Mouse (Mus musculus) lung, adult 18-20 months (tissue): ENCODE data around the gene Pip5k1c.

ENCODE experiments used
- DNase-seq, 2 experiments: peaks; one replicate each; pipeline ENCODE4 v3.0.0; 2022; ENCODE audit warnings: mixed read lengths in 2 of 2

Pip5k1c gene

DNA sequence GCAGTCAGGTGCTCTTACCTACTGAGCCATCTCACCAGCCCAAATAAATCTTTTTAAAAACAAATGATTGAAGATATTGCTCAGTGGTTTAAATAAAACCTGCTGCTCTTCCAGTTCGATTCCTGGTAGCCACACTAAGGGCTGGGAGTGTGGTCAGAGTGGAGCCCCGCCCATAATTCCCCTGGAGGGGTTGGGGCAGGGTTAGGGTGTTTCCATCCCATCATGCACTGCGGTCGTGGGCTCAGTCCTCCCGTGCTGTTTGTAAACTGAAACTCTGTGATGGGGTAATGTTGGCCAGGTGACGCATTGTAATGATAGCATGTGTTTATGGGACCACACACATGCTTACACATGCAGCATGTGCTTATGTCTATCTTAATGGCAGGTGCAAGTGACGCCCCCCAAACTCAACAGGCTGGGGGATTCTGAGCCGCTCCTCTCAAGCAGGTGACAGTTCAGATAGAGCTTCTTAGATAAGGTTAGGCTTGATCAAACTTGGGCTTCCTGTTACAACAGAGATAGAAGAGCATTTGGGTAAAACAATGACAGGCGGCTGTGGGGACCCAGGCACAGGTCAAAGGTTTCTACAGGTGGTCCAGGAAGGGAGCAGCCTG, 59.0 kb downstream of the Pip5k1c start:
- no peak for DNase-seq

DNA sequence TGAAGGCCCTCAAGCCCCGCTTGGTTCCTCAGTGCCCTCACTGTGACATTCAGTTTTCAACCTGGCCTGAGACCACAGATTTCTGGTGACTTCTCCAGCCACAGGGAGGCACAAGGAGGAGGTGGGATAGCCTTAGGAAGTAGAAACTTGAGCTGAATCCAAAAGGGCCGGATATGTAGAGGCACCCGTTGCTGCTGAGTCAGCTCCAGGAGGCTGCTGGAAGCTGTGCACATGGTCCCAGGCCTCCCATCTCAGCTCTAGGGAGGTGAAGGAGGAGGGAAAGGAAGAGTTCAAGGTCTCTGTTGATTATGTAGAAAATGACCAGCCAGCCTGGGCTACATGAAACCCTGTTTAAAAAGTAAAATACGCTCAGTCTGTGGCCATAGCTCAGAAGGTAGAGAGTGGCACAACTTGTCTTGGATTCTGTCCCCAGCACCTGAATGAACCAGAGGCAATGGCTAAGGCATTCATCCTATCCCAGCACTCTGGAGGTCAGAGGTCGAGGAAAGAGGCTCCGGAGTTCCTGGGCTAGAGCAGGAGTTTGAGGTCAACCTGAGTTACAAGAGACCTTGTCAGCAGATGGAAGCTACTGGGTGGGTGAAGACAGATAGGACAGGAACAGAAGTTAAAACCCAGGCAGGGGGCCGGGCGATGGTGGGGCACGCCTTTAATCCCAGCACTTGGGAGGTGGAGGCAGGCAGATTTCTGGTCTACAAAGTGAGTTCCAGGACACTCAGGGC, 62.1 kb downstream of the Pip5k1c start:
- DNase-seq, result no peak

DNA sequence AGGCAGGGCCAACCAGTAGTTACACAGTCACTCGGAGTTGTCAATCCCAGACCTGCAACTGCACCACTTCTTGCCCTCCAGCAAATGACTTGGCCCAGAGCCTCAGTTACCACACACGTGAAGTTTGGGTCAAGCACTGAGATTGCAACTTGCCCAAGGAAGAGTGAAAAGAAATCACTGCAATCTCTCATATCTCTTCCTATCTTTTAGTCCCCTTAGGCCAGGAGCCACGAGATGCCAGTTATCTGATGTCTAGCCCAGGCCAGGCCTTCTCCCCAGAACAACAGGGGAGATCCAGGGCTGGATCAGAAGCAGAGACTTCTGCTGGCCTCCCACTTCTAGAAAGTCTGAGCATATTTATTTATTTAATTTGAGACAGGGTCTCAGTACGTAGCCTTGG, 62.8 kb downstream of the Pip5k1c start:
- DNase-seq, result no peak

DNA sequence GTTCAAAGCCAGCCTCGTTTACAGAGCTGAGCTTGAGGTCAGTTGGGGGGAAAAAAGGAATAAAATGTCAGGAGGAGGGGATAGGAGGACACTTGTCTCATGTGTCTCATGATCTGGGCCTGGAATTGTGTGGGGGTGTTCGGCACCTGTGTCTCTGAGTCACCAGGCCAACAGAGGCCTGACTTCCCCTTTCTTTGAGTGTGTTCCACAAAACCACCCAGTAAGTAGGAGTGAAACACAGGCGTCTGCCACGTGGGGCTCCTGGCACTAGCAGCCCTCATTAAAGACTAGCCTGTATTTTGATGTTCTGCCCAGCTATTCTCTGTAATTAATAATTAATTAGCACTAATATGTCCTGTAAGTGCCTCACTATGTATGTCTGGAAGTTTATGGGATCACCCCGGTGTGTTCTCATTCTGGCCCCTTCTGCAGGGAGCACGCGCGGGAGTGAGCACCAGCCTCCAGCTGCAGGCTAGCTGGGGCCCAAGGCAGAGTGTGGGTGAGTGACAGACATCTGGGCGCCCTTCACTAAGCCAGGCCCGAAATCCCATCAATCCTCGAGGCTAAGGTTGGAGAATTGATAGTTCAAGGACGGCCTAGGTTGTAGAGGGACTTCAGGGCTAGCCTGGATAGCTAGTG, 63.7 kb downstream of the Pip5k1c start:
- peak; percentile 46 to 48 for DNase-seq

DNA sequence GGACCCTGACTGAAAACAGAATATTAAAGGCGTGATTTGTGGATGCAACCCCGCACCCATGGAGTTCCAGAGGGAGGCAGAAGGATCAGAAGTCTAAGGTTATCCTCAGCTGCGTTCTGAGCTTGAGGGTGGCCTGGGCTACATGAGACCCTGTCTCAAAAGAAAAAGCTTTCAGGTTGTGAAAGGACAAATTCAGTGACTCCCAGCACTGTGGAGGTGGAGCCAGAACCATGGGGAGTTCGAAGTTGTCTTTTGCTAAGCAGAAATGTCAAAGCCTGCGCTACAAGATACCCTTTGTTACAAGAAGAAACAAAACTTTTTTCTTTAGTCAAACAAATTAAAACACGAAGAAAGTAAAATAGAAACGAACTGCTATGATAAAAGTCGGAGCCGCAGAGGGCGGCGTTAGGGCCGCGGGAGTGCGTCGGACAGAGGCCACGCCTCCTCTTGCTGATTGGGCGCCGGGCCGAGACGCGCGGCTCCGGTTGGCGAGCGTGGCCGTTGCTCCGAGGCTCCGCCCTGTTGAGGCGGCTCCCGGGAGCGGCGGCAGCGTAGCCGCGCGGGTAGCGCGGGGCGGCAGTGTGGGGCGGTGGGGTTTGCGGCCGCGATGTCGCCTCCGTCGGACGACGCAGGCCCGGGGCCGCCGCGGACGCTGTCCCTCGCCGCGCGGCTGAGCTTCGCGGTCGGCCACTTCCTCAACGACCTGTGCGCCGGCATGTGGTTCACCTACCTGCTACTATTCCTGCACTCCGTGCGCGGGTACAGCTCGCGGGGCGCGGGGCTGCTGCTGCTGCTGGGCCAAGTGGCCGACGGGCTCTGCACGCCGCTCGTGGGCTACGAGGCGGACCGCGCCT, 64.5 kb downstream of the Pip5k1c start, which contains the start of gene Mfsd12:
TSS of gene Mfsd12 (plus strand) at position 501 of the 854 bp plus-strand sequence.
- peak; percentile 91 to 92 for DNase-seq

DNA sequence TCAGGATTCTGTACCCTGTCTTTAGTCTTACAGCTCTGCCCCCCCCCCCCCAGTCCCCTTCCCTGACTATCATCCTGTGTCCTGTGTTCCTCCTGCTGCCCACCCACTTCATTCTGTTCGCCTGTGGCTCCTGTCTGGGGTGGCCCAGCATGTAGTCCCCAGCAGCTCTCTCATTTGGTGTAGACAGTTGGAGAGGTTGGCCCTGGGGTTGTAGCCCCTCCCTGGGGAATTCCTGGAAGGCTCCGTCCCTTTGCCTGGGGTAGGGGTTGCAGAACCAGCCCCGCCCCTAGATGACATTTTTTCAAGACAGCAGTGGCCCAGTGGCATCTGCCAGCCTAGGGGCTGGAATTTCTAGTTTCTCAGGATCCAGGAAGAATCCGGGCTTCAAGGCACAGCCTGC, 65.4 kb downstream of the Pip5k1c start:
- no peak for DNase-seq

DNA sequence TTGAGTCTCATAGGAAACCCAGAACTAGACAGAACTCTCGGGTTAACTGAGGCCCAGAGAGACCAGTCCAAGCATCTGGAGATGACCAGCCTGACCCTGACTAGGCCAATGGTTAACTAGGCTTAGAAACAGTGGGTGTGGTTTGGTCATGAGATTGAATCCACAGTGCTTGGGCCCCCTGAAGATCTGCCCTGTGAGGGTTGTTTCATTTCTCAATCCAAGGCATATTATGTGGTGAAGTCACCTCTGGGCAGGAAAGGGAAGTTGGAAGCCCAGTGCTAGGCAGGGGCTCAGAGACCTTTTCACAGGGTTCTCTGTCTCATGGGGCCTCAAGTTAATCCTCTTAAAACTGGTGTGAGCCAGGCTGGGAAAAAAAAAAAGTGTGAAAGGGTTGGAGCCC, 66.1 kb downstream of the Pip5k1c start:
- DNase-seq, result no peak

DNA sequence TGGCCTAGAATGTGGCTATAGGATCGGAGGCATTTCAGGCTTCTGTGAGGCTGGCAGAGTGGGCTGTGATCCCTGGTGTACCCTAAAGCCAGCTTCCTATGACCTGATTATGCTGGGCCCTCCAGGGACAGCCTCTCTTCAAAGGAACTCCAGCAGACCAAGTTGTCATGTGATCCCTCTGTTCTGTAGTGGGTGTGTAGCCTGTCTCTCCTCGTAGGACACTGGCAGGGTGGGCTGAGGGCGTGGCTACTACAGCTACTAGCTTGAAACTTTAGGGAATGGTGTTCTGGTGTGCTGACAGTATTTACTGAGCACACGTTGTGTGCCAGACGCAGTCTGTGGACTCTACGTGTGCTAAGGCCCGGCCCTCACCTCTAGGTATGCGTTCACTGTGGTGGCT, 68.0 kb downstream of the Pip5k1c start:
- DNase-seq, result no peak

DNA sequence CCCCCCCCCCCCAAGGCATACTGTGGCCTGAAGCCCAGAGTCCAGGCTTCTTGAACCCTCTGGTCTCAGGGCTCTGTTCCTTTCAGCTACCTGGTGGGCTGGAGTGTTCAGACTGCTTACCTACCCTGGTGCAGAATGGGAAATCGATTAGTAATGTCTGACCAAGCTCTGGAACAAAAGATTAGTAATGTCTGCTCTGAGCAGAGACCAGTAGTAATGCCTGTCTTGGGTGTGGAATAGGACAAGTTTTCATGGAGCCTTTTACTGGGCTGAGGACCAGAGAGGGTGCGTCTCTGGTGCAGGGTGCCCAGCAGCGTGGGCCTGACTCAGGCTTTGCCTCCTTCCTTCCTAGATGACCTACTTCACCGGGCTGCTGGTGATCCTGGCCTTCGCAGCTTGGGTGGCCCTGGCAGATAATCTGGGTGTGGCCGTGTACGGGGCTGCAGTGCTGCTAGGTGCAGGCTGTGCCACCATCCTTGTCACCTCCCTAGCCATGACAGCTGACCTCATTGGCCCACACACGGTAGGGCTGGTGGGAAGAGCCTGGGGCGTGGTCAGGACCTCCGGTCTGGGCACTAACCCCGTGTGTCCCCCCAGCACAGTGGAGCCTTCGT, 69.7 kb downstream of the Pip5k1c start:
- peak in 1 of 2 experiments; percentile 18 for DNase-seq

DNA sequence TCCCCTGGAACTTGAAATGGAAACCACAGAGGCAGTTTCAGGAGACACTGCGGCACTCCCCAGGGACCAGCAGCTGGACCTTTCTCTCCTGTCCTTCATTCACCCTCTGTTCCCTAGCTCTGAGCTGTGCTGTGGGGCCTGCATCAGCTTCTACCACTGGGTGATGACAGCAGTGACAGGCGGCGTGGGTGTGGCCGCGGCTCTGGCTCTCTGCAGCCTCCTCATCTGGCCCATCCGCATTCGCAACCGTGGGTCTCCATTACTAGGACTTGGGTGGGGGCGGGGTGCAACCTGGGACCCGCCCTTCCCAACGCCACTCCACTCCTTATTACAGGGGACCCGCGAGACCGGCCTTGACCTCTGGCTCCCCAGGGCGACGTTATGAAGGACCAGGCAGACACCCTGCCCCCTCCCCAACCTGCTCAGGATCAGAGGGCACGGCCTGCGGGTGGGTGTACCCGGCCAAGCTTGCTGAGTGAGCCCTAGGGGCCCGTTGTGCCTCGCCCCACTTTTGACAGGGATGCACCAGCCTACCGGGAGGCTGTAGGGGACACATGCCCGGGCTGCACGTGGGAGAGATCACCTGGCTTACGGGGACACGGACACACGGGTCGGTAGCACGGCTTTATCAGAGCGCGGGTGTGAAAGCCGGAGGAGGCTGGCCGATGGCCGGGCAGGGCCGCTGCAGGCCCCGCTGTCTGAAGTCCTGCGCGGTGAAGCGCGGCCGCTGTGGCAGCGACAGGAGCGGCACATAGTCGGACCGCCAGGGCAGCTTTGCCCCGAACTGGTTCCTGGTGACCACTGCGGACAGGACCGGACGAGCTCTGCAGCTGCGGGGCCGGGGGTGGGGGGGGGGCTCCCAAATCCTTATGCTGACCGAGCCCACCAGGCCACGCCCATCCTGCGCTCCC, 70.9 kb downstream of the Pip5k1c start:
- DNase-seq, result no peak

DNA sequence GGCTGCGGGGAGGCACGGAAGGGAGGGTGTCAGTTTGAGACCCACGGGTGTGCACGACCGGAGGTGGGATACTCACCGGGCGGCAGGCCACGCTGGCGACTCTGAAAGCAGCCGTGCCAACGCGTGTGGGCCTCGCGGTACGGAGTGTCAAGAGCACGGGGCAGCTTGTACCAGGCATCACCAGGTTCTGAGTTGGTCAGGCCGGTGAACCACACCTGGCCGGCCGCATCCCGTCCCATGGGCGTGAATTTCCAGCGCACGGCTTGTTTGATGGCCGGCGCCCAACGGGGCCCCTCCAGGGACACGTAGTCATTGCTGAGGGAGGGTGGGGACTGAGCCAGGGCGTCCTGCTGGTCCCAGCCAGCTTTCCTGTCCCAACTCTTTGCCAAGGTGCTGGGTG, 71.9 kb downstream of the Pip5k1c start:
- DNase-seq, result peak in 1 of 2 experiments; percentile 53

DNA sequence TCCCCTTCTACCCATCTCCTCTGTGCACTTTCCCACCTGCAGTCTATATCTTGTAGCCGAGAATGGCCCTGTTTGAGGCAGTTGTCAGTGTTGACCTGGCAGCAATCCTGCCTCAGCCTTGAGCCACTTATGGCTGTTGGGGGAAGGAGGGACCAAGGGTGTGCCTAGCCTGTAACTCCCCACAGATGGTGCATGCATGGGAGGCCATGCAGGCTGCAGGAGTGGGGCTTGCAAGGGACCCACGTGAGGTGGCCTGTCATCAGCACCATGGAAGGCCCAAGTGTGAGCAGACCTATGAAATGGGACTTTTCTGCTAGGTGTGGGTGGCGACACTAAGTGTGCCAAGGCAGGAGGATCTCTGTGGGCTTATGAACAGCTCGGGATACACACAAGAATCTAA, 72.3 kb downstream of the Pip5k1c start:
- DNase-seq, result peak in 1 of 2 experiments; percentile 15

DNA sequence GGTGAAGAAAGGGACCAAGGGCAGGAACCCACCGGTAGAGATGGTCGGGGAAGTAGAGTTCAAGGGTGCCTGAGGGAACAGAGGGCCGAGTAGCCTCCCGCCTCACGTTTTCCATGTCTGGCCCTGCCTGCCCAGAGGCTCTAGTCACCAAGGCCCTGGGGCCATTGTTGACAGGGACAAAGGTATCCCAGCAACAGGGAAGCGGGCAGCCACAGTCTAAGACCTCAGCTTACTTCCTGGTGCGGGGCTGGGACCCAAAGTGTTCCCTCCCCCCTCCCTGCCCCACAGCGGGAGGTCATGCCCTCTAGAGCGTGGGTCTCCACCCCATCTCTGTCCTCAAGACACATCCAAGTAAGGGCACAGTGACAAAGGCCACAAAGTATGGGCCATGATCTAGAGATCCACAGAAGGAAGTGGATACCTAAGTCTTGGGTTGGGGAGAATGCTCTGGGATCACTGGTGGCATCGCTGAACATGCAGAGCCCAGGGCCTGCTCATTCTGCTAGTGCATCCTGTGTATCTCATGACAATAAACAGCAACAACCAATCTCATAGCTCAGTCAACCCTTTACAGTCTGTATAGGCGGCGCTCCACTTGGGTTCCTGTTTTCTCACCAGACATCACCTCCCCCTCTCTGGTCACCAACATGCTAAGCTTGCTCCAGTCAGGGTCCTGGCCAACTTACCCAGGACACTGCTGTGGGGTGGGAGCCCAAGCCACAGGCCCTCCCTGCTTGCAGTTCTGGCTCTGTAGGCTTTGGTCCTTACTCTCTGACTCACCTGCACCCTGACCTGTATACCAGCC, 73.1 kb downstream of the Pip5k1c start, which contains the start of gene 4930404N11Rik:
TSS of gene 4930404N11Rik (minus strand) at position 145 of the 805 bp plus-strand sequence.
- peak; percentile 57 to 65 for DNase-seq

DNA sequence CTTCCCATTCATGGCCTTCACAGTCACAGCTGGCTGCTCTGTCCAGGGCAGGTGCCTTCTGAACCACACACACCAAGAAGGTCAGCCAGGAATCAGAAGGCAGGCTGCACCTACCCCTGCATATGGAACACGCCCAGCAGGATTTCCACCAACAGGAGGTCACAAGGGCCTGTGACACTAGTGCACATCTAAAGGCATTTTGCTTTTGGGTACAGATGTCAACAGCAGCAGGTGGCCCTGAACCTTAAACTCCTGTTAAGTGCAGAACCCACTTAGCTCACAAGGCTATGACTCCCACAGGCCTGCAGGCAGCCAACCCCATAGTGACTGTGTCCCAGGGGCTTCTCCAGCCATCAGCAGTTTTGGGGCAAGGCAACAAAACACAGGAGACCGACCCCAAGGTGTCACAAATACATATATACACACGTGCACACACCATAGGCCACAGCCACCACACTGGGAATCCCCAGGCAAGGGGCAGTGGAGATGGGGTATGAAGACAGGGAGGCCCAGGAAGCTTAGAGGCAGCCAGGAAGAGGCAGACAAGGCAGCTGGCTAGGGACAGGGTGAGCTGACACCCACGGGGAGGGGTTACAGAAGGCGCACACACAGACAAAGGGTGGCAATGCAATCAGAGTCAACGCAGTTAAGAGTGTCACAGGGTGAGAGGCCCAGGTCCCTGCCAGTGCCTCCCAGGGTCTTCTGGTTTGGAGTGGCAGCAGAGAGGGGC, 73.9 kb downstream of the Pip5k1c start:
- no peak for DNase-seq

DNA sequence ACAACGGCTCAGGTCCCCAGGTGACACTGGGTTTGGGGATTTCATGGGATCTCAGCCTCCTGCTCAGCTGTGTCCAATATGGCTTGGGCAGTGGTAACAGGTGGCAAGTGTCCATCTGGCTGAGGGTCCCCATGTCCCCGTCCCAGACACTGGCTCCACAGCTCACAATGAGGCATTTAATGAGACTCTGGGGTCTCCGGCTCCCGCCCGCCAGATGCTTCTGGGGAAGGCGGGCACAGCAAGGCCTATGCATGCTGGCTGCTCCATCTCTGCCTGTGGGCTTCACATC, 74.4 kb downstream of the Pip5k1c start:
- no peak for DNase-seq
